Mouse (Mus musculus) cerebellum, adult 11-12 months (tissue): Measurements from ENCODE around the gene Galr2.
"Not testable (repeated sequence)": the region's sequence is repeated elsewhere in the genome, so short reads cannot be mapped to it uniquely, and the experiment has no call there.

Experiments used
- DNase-seq: peaks from one replicate; pipeline ENCODE4 v3.0.0; 2022

The Galr2 gene

DNA sequence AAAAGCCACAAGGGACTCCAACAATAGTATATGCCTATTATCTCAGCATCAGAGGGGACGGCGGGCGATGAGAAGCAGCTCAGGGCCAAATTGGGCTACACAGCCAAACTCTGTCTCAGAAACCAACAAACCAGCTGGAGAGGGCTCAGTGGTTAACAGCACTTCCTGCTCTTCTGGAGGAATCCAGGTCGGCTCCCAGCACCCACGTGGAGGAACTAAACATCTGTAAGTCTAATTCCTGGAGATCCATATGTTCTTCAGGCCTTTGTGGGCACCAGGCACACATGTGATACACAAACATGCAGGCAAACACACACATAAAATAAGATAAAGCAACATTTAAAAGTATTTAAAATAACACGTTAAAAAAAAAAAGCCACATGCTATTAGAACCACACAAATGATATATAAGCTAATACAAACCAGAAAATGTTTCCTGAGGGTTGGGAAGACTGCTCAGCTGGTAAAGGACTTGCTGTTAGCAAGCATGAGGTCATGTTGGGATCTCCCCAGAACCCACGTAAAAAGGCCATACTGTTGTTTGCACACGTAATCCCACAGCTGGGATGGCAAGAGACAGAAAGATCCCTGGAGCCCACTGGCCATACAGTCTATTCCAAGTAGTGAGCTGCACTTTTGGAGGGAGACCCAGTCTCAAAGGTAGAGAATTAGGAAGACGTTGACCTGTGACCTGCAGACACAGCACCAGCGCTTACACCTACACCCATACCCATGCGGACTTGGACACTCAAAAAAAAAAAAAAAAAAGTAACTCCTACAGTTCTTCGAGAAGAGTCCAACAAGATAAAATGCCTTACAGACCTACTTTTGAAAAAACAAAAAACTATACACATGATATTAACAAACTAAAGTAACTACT, 7.9 kb upstream of the Galr2 start:
- no peak for DNase-seq

GRCm38 (mm10) chr11:116273469-116274044, 7.2 kb upstream of the Galr2 start:
- peak; percentile 30 for DNase-seq

DNA sequence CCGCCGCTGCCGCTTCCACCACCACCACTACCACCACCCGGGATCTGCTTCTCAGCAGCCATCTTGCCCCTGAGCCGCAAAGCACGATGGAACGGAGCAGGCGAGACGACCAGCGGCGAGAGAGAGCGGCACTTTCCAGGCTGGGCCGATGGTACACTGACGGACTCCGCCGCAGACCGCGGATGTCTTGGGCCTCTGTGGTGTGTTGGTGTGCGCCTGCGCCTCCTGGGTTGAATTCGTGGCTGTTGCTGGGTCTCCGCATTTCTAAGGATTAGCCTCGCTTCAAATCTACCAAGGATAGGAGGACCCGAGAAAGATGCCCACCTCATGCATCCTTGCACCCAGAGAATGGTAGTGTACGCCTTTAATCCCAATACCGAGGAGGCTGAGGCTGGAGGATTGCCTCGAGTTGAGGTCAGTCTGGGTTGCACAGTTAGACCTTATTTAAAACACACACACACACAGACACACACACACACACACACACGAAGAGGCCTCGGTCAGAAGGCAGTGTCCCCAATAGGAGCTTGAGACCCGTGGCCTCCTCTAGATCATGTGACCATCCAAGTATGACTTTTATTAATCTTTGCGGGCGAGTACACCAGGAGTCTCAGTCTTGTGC, 6.6 kb upstream of the Galr2 start, which contains the start of gene Srp68:
Gene Srp68, minus strand, starts transcription at position 173 of the 622 bp plus-strand sequence.
- peak; percentile 90 for DNase-seq

DNA sequence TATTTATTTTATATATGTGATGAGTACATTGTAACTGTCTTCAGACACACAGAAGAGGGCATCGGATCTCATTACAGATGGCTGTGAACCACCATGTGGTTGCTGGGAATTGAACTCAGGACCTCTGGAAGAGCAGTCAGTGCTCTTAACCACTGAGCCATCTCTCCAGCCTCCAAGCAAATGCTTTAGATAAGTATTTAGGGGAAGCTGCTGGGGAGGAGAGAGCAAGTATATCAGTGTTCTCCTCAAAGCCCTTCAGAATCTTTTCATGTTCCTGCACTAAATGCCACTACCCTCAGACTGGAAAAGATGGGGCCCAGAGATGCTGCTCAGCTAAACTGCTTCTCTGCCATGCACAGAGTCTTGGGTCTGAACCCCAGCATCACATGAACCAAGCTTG, 3.6 kb upstream of the Galr2 start:
- DNase-seq, result not testable (repeated sequence)

DNA sequence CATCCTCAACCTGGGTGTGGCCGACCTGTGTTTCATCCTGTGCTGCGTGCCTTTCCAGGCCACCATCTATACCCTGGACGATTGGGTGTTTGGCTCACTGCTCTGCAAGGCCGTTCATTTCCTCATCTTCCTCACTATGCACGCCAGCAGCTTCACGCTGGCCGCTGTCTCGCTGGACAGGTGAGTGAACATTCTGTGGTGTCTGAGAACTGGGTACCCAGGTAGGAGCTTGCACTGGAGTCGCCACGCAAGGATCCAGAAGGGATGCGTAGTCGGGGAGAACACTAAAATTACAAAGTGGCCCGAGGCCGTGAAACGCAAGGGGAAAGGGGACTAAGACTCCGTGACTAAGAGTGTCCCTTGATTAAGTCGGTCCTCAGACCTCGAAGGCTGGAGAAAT, 932 bp downstream of the Galr2 start:
- no peak for DNase-seq

DNA sequence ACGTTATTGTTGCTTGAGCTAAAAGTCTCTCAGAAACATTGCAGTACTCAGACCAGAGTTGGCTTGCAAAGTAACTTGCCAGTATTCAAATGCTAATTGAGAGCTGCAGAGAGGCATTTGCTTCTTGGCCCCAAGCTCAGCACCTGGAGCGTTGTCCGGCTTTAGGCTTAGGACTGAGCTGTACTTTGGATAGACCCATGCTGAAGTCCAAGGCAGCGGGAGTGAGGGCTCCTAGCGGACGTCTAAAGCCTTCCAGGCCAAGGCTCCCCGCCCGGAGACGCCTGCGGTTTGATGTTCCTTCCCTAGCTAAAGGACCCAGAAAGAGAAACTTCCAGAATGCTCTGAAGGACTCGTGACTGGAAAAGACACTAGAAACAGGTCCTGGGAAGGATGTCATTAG, 1.4 kb downstream of the Galr2 start:
- no peak for DNase-seq

DNA sequence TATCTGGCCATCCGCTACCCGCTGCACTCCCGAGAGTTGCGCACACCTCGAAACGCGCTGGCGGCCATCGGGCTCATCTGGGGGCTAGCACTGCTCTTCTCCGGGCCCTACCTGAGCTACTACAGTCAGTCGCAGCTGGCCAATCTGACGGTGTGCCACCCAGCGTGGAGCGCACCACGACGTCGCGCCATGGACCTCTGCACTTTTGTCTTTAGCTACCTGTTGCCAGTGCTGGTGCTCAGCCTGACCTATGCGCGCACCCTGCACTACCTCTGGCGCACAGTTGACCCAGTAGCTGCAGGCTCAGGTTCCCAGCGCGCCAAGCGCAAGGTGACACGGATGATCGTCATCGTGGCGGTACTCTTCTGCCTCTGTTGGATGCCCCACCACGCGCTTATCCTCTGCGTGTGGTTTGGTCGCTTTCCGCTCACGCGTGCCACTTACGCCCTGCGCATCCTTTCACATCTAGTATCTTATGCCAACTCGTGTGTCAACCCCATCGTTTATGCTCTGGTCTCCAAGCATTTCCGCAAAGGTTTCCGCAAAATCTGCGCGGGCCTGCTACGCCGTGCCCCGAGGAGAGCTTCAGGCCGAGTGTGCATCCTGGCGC, 2.3 kb downstream of the Galr2 start:
- DNase-seq, result no peak

GRCm38 (mm10) chr11:116283982-116284381, 3.2 kb downstream of the Galr2 start:
- no peak for DNase-seq

GRCm38 (mm10) chr11:116285770-116286191, 5.0 kb downstream of the Galr2 start:
- no peak for DNase-seq

- DNase-seq, result no peak
Observed at GRCm38 (mm10) chr11:116287351-116287750, 6.6 kb downstream of the Galr2 start.

GRCm38 (mm10) chr11:116290556-116290955, 9.8 kb downstream of the Galr2 start:
- DNase-seq, result no peak

DNA sequence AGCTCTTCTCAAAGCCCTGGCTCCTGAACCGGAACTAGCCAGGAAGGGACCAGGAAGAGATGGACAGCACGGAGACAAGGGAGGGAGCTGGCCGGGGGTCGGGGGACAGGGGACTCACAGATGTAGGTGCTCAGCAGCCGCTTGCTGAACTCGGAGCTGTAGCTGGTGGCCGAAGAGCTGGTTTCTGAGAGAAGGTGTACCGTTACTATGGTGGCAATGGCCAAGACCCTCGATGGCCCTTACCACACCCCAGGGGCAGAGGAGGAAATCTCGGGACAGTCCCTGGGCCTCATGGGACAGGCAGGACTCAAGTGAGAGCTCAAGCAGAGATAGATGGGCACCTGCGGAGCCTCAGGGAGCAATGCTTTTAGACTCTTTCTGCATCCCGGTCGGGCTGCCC, 11.7 kb downstream of the Galr2 start:
- no peak for DNase-seq

- DNase-seq, result no peak
Observed at GRCm38 (mm10) chr11:116293538-116294137, 12.9 kb downstream of the Galr2 start.

DNA sequence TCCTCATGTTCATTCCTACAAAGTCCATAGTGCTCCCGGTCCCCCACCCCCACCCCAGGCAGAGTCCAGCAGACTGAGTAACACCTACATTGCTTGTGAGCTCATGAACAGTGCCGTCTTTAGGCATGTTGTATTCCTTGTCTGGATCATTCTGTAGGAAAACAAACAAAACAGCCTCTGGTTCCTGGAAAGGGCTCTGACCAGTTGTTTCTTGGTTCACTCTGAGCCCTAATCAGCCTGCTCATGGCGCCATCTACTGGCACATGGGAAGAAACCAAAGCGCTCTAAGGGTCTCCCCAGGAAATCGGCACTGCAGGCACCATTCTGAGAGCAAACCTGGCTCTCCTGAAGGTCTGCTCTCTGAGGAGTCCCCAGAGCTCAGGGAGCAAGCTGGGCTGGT, 13.6 kb downstream of the Galr2 start:
- no peak for DNase-seq

DNA sequence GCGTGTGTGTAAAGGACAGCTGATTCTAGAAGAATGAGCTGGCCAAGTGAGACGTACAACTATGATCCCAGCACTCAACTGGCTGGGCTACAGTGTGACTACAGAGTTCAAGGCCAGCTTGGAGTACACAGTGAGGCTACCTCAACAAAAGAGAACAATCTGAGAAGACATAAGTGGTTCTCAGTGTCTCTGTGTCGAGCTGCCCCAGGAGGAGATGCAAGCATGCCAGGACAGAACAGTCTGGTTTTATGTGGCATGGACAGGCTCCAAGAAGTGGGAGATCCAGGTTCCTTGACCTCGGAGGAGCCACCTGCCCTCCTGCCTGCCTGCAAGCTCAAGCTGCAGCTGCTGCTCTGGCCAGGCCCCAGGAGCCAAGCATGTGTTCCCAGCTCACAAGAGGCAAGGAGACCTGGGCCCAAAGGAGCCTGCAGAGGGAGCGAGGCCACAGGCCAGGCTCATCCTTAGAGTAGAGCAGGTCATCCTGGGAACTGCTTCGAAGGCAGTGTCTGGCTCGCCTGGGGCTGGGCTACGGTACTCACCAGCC, 15.5 kb downstream of the Galr2 start:
- peak; percentile 55 for DNase-seq

DNA sequence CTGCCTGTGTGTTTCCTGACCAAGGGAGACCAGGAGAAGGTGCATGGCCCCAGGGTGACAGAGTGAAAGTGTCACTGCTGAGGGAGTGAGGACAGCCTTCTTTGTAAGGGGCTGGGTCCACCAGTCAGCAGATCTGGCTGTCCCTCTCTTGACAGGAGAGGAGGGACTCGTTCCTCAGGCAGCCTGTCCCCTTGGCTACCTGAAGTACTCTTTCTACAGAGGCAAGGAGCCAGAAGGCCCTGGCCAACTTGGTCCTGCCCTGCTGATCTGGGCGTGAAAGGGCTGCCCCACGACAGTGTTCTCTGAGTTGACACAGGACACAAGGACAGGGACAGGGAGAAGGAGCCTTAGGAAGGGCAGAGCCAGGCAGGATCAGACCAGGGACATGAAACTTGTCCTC, 16.3 kb downstream of the Galr2 start:
- DNase-seq, result no peak

DNA sequence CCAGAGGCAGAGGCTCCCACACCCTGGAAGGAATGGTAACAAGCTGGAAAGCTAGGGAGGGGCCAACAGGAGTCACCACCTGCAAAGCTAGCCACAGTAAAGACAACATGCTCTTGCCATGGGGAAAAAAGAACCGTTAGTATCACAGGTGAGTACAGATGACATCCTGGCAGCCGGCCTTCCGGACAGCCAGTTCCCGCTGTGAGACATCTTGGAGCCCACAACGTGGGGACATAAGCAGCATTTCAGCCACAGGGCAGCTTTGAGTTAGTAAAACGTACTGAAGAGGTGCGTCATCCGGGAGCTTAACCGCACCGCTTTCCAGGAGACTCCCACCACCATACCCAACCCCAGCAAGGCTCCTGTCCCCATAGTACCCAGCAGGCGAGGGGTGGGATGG, 17.5 kb downstream of the Galr2 start:
- peak; percentile 86 for DNase-seq

DNA sequence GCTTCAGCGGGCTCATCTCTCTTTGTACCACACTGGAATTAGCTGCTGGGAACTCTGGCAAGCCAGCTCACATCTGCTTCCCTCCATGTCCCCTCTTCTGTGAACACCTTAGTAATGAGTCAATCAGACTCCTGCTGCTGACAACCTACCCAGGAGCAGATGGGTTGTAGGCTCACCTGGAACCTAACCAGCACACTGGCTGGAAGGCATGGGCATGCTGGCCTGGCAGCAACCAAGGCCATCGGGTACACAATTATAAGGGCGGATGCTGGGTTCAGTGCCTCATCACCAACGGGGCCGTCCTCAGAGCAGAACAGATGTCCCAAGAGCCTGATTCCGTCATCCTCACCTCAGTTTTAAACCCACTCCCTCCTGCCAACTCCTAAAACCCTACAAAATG, 17.9 kb downstream of the Galr2 start:
- DNase-seq, result peak; percentile 87

GRCm38 (mm10) chr11:116305423-116305822, 24.7 kb downstream of the Galr2 start:
- DNase-seq, result no peak

DNA sequence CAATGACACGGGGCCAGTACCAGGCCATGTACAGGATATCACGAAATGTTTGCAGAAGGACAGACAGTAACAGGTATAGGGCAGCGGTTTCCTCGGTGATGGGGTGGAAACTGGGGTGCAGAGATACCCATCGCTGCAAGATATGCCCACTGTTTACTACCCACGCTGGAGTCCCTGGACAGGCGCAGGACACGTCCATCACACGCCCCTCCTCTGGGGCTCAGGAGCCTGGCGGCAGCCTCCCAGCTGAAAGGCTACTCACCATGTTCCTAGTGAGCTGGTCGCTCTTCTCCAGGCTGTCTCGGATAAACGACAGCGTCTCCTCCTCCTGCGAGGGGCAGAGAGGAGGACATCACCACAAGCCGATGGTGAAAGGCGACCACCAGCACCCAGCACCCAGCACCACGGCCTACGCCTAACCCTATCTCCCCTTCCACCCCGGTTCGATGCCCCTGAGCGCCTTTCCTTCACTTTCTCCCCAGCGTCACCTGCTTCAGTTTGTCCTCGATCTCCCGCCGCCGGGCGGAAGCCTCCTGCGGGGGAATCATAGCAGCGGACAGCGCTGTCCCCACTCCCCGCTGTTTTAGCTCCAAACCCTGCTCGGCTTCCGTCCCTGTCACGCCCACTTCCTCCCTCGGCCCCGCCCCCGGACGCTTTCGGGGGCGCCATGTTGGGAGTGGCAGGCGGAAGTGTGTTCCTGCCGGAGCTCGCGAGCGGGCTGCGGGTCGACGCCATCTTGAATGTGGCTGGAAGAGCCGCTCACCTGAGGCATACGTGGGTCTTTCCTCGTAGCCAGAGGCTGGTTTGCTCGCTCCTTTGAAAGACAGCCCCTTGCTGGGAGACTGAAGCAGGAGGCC, 25.6 kb downstream of the Galr2 start:
- DNase-seq, result peak; percentile 93

DNA sequence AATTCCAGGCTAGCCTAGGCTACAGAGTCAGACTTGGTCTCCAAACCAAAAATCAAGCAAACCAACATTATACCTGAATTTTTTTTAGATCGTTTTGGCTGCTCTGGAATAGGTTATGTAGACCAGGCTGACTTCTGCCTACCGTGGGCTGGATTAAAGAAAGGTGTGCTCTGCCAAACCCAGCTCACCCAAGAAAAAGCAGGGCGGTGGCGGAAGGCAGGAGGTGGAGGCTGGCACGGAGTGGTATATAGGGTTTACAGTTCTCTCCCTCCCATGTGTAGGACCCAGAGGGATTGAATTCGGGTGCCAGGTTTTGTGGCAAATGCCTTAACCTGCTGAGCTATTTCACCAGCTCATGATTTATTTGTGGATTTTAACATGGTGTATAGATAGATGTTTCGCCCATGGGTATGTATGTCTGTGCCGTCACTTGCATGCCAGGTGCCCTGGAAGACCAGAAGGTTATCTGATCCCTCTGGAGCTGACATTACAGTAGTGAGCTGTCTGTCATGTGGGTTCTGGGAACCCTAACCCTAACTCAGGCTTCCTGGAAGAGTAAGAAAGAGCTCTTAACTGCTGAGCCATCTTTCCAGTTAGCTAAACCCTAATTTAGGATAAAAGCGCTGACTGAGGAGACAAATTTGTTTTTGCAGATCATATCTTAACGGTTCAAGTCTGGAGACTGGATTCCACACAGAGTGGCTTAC, 26.4 kb downstream of the Galr2 start, which contains the start of gene Exoc7:
Gene Exoc7, minus strand, starts transcription at position 215 of the 707 bp plus-strand sequence.
- DNase-seq, result peak; percentile 56
